Mouse (Mus musculus) cerebellum, adult 2 months (tissue): Measurements from ENCODE around the gene Kat2b.

Source experiments
- CTCF ChIP-seq: fragments of 200-500 bp; IDR thresholded peaks from 2 replicates; pipeline ENCODE4 v1.5.1; 2011; ENCODE audit warnings: low read depth, mild to moderate bottlenecking, control low read depth, low read length, moderate library complexity, borderline replicate concordance; ENCODE audit not compliant: insufficient read depth
- POLR2A ChIP-seq: fragments of 200-500 bp; IDR thresholded peaks from 2 replicates; pipeline ENCODE4 v1.6.1; 2011; ENCODE audit warnings: low read length, control low read depth, borderline replicate concordance; ENCODE audit not compliant: insufficient read depth

DNA sequence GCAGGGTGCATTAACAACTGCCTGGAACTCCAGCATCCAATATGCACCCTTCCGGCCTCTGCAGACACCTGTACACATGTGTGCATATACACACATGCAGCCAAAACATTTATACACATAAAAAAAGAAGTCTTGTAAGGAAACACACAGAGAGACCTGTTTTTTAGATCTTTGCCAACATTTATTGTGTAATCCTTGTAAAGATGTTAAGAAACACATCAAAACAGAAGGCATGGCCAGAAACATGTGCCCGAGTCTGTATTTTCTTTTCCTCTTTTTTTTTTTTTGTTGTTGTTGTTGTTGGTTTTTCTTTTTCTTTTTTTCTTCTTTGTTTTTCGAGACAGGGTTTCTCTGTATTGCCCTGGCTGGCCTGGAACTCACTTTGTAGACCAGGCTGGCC lies 59.5 kb downstream of the Kat2b start:
- TF ChIP-seq POLR2A (no peak), CTCF (no peak)
